Mouse (Mus musculus) midbrain, embryonic 11.5 days (tissue): ENCODE data around the gene Usmg5. TPM values are rescaled to one million over a fixed set of nuclear protein-coding genes. Genes with fewer than 3 reads are reported as not detected.

ENCODE experiments used
- ATAC-seq: fragments of 200-750 bp; cut with Nextera tagmentation; 2 replicates; pipeline ENCODE4 v1.8.0; 2017; ENCODE audit warnings: moderate TSS enrichment, moderate library complexity; ENCODE audit not compliant: low FRiP score
- DNase-seq: peaks from one replicate; pipeline ENCODE4 v3.0.0; 2015; ENCODE audit warnings: low spot score; ENCODE audit errors: missing footprints
- H3K27ac ChIP-seq: fragments of 300-500 bp; sonication (generic); 2 replicates; pipeline ENCODE4 v1.5.1; 2014; ENCODE audit warnings: low read depth, low read length
- H3K27me3 ChIP-seq: fragments of 300-500 bp; sonication (generic); 2 replicates; pipeline ENCODE4 v1.6.1; 2014; ENCODE audit warnings: mild to moderate bottlenecking, low read length, moderate library complexity, mixed read lengths; ENCODE audit not compliant: control insufficient read depth, insufficient read depth
- H3K36me3 ChIP-seq: fragments of 300-500 bp; sonication (generic); 2 replicates; pipeline ENCODE4 v1.6.1; 2014; ENCODE audit warnings: mild to moderate bottlenecking, low read length, moderate library complexity, mixed read lengths; ENCODE audit not compliant: control insufficient read depth, insufficient read depth
- H3K4me1 ChIP-seq: fragments of 300-500 bp; sonication (generic); 2 replicates; pipeline ENCODE4 v1.6.1; 2014; ENCODE audit warnings: low read length; ENCODE audit not compliant: control insufficient read depth, insufficient read depth
- H3K4me2 ChIP-seq: fragments of 300-500 bp; sonication (generic); 2 replicates; pipeline ENCODE4 v1.6.1; 2014; ENCODE audit warnings: mild to moderate bottlenecking, moderate library complexity
- H3K4me3 ChIP-seq: fragments of 300-500 bp; sonication (generic); 2 replicates; pipeline ENCODE4 v1.5.1; 2014; ENCODE audit warnings: low read depth, low read length
- H3K9ac ChIP-seq: fragments of 300-500 bp; sonication (generic); 2 replicates; pipeline ENCODE4 v1.6.1; 2014; ENCODE audit warnings: low read length
- H3K9me3 ChIP-seq: fragments of 300-500 bp; sonication (generic); 2 replicates; pipeline ENCODE4 v1.6.1; 2016; ENCODE audit warnings: low read length; ENCODE audit not compliant: control insufficient read depth
- WGBS: fragments of 180-500 bp; shearing (Covaris S2); extraction: QIAGEN DNeasy Blood & Tissue Kit; methylation state at CpG from one replicate; pipeline ENCODE4 v1.1.7; 2014; 5-methylcytosine and 5-hydroxymethylcytosine counted together
- polyA plus RNA-seq: library from polyadenylated mRNA; unstranded; fragments of >200 nt; fragmentation: Nextera tagmentation; extraction: Ambion mirVana; gene quantifications from 2 replicates; pipeline ENCODE4 v1.2.1, GENCODE M21; 2014

Gene Usmg5
- polyA plus RNA-seq, 1 experiment from 2014 or later: 1,179 TPM

DNA sequence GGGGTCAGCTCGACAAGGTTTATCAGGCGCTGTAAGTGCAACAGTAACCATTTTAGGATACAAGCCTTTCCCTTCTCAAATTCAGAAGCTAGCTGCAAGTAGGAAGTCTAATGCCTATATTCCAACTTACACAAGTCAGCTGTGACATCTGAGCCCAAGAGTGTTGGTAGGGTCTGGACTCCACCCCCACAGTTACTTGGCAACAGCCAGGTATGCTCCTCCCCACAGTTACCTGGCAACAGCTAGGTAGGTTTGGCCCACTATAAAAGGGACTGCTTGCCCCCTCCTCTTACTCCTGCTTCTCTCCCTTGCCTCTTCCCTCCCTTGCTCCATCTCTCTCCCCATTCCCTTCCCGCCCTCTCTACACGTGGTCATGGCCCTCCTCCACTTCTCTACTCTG, 41.4 kb downstream of the Usmg5 start:
- Histone ChIP-seq H3K4me3 (no peak overlapping the region), H3K9ac (peak overlapping the region; percentile 16; the same call in 1 of the 2 replicates), H3K27me3 (no peaks in the 10 kb centered on the region), H3K4me2 (peak overlapping the region; percentile 85), H3K27ac (no peak overlapping the region), H3K9me3 (no peaks in the 10 kb centered on the region), H3K4me1 (peaks cover 15% of the 10 kb centered on the region), H3K36me3 (peaks cover 4% of the 10 kb centered on the region; the same call in 1 of the 2 replicates)
- whole genome bisulfite sequencing: 61% methylated on average over 4 of the region's 4 CpGs
- no peak for ATAC-seq
- no peak for DNase-seq

- no peak overlapping the region for H3K4me3 ChIP-seq
- no peak for DNase-seq
- peaks cover 6% of the 10 kb centered on the region; the same call in 1 of the 2 replicates for H3K36me3 ChIP-seq
- no peak for ATAC-seq
- no peak overlapping the region for H3K27ac ChIP-seq
- no peak overlapping the region for H3K9ac ChIP-seq
- H3K4me2 ChIP-seq: no peak overlapping the region
- H3K4me1 ChIP-seq: peaks cover 15% of the 10 kb centered on the region
- WGBS: 86% methylated on average over 13 of the region's 13 CpGs
- no peaks in the 10 kb centered on the region for H3K27me3 ChIP-seq
- no peaks in the 10 kb centered on the region for H3K9me3 ChIP-seq
Observed at GRCm38 (mm10) chr19:47047236-47047833, 43.1 kb downstream of the Usmg5 start.

- H3K36me3 ChIP-seq: peaks cover 6% of the 10 kb centered on the region; the same call in 1 of the 2 replicates
Observed at GRCm38 (mm10) chr19:47046343-47046742, 44.1 kb downstream of the Usmg5 start.

GRCm38 (mm10) chr19:47043608-47044007, 46.8 kb downstream of the Usmg5 start:
- H3K4me3 ChIP-seq: no peak overlapping the region
- no peaks in the 10 kb centered on the region for H3K9me3 ChIP-seq
- no peaks in the 10 kb centered on the region for H3K27me3 ChIP-seq
- H3K4me1 ChIP-seq: no peaks in the 10 kb centered on the region
- DNase-seq (no peak), ATAC-seq (no peak)
- no peak overlapping the region for H3K27ac ChIP-seq
- no peak overlapping the region for H3K9ac ChIP-seq
- peaks cover 6% of the 10 kb centered on the region; the same call in 1 of the 2 replicates for H3K36me3 ChIP-seq
- 92% methylated on average over 3 of the region's 3 CpGs for WGBS
- no peak overlapping the region for H3K4me2 ChIP-seq

More at GRCm38 (mm10) chr19:47046343-47046742, 44.1 kb downstream of the Usmg5 start:
- Histone ChIP-seq H3K27ac (no peak overlapping the region), H3K9ac (no peak overlapping the region), H3K9me3 (no peaks in the 10 kb centered on the region), H3K4me1 (peaks cover 15% of the 10 kb centered on the region), H3K4me3 (no peak overlapping the region), H3K27me3 (no peaks in the 10 kb centered on the region), H3K4me2 (no peak overlapping the region)
- DNase-seq: no peak
- 96% methylated on average over 1 of the region's 1 CpGs for WGBS
- no peak for ATAC-seq

- peaks cover 7% of the 10 kb centered on the region; the same call in 1 of the 2 replicates for H3K36me3 ChIP-seq
- H3K27ac ChIP-seq: no peak overlapping the region
- no peaks in the 10 kb centered on the region for H3K27me3 ChIP-seq
- H3K9me3 ChIP-seq: no peaks in the 10 kb centered on the region
- H3K4me1 ChIP-seq: no peaks in the 10 kb centered on the region
- no peak overlapping the region for H3K9ac ChIP-seq
- ATAC-seq: no peak
- no peak for DNase-seq
- no peak overlapping the region for H3K4me3 ChIP-seq
- WGBS: 86% methylated on average over 3 of the region's 3 CpGs
- no peak overlapping the region for H3K4me2 ChIP-seq
Observed at GRCm38 (mm10) chr19:47040720-47041473, 49.5 kb downstream of the Usmg5 start.

- no peaks in the 10 kb centered on the region for H3K9me3 ChIP-seq
- peaks cover 12% of the 10 kb centered on the region; the same call in 1 of the 2 replicates for H3K36me3 ChIP-seq
- H3K4me3 ChIP-seq: no peak overlapping the region
- no peaks in the 10 kb centered on the region for H3K4me1 ChIP-seq
- DNase-seq: no peak
- 94% methylated on average over 3 of the region's 3 CpGs for WGBS
- no peak for ATAC-seq
- no peaks in the 10 kb centered on the region for H3K27me3 ChIP-seq
- H3K27ac ChIP-seq: no peak overlapping the region
- H3K4me2 ChIP-seq: no peak overlapping the region
- H3K9ac ChIP-seq: no peak overlapping the region
Observed at GRCm38 (mm10) chr19:47036596-47036995, 53.9 kb downstream of the Usmg5 start.

- ATAC-seq: no peak
- no peak overlapping the region for H3K9ac ChIP-seq
- H3K9me3 ChIP-seq: no peaks in the 10 kb centered on the region
- no peaks in the 10 kb centered on the region for H3K27me3 ChIP-seq
- peak; percentile 14 for DNase-seq
- H3K36me3 ChIP-seq: peaks cover 12% of the 10 kb centered on the region; the same call in 1 of the 2 replicates
- WGBS: 93% methylated on average over 4 of the region's 4 CpGs
- no peak overlapping the region for H3K4me2 ChIP-seq
- no peak overlapping the region for H3K4me3 ChIP-seq
- H3K4me1 ChIP-seq: no peaks in the 10 kb centered on the region
- no peak overlapping the region for H3K27ac ChIP-seq
Observed at GRCm38 (mm10) chr19:47034916-47035315, 55.5 kb downstream of the Usmg5 start.
